Mouse (Mus musculus): ENCODE results near the gene Pigw.

The Pigw gene

DNA sequence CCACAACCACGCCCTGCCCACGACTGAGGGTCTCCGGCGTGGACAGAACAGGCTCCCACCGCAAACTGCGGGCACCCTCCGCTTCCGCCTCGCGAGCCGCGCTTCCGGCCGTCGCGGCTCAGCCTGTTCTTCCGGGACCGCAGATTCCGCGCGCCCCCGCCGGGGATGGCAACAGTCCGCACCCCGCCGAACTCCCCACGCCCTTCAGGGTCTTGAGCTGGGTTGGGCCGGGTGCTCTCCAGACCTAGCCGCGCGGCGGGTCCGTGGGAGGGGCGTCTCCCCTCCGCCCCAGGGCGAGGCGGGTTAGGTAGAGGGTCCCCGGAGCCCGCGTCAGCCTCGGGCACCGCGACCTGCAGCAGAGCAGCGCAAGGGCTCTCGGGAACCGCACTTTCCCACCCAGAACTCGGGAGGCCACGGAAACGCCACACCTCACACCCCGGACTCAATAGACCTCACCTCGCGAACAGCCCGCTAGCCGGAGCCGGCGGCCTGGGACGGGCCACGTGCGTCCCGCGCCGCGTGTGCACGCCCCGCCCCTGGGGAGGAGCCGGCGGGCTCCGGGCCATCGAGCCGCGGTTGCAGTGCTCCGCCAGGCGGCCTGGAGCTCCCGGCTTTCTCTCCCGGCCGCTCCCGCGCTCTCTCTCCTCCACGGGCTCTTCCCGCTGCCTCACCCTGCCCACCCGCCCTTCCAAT is at the start of gene Pigw, which contains the start of gene Myo19:
Gene Pigw, minus strand, starts transcription at position 514 of the 693 bp plus-strand sequence.
Gene Myo19, plus strand, starts transcription at position 377 of the 693 bp plus-strand sequence.
- peak; percentile 90 for DNase-seq (ENCODE audit: low spot score)

DNA sequence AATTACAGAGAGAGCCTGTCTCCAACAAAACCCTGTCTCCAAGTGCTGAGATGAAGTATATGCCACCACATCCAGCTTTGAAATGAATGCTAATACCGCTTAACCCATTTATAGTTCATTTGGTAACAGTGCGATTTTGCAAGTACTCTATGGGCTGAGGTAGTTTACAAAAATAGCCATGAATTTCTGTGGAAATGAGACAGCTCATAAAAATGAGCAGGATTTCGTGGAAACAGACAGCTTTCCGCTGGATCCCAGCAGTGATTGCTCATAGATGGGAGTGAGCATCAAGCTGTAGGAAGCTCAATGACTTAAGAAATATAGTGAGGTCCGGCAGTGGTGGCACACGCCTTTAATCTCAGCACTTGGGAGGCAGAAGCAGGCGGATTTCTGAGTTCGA is 40.9 kb upstream of the Pigw start:
- no peak for DNase-seq (ENCODE audit: low spot score)

DNA sequence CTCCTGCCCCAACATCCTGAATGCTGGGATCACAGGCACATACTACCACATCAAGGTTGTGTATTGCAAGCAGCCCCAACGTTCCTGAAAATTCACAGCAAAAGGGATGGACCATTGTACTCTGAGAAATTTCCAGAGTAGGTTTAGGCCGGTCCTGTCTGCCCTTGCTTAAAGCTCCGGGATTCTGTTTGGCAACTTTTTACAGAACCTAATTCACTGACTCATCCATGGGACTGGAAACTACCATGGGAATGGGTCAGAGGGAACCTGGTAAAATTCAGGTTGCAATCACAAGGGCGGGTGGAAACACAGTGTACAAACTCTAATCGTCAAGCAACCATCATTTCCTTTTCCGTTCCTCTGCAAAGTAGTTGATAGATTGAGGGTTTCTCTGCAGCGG is 39.9 kb upstream of the Pigw start:
- no peak for DNase-seq (ENCODE audit: low spot score)

DNA sequence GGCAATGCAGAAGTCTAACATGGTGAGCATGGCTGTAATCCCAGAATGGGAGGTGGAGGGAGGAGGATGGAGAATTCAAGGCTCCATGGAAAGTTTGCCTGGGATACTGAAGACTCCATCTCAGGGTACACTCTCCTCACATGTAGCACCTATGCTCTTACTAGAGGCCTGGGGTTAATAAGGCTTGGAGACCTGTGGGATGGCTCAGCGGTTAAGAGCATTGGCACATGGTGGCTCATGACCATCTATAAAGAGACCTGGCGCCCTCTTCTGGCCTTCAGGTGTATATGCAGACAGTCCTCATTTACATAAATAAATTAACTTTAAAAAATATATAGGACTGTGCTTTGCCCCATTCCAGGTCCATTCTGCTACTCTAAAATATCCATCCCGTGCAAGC is 39.2 kb upstream of the Pigw start:
- DNase-seq (ENCODE audit: low spot score), result peak; percentile 53

DNA sequence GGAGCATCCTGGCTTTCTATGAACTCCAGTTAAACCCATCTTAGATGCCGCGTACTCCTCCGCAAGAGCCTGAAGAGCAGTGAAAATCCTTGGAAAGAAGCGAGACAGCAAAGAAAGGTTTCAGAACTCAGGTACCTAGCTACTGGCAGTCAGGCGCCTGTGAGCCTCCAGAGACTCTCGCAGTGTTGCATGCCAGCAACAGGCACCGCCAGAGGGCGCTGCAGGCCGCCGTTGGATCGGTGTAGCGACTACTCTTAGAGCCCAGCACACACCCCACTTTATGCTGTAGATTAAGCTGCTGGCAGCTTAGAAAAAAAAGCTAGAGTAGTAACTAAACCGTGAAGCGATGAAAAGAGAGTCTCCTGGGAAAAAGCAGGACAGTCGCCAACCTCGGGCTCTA is 38.3 kb upstream of the Pigw start:
- peak; percentile 85 for DNase-seq (ENCODE audit: low spot score)

DNA sequence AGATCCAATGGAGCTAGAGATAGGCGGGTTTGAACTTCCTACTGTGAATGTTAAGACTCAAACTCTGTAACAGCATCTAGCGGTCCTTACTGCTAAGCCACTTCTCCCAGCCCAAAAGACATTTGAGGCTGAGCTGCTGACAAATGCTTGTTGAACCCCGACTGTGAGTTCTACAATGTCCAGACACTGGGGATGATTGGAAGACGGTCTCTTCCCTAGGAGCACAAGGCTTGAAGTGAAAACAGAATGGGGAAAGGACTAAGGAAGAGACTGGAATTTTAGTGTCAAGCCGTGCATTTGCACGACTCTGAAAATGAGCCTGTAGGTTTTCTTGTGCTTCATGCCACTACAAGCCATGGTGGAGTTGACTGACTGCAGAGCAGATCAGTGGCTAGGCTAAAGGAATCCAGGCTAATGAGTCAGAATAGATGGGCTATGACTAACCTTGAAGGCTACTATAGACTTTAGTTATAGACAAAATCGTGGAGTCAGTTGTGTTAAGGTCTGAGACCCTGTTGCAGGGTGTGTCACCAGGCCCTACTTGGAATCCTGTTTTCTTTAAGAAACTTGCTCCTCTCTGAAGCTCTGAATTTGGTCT is 36.7 kb upstream of the Pigw start:
- peak; percentile 23 for DNase-seq (ENCODE audit: low spot score)

DNA sequence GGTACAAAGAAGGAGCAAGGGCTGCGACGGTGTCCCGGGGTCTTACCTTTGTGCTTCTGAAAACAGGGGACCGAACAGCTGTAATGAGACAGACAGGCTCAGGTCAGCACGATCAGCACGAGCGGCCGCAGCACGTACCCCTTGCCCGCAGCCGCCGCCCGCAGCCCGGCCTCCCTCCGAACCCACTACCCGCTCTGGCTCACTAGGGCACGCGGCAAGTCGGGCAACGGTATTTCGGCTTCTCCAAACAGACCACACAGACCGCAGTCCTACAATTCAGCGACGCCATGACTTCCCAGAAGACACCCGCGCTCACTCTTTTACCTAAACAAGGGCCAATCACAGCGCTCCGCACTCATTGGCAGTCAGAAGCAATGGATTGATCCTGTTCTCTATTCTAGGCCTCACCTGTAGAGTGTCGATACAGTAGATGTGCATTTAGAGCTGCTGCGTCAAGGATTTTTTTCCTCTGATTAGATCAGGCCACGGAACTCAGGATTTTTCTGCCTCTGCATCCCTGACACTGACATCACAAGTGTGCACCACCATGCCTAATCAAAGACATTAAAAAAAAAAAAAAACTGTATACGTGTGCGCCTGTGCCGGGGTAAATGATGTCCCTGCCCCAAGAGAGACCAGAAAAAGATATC is 36.1 kb upstream of the Pigw start, which contains the start of gene Znhit3:
Gene Znhit3, minus strand, starts transcription at position 314 of the 650 bp plus-strand sequence.
- peak; percentile 93 for DNase-seq (ENCODE audit: low spot score)

DNA sequence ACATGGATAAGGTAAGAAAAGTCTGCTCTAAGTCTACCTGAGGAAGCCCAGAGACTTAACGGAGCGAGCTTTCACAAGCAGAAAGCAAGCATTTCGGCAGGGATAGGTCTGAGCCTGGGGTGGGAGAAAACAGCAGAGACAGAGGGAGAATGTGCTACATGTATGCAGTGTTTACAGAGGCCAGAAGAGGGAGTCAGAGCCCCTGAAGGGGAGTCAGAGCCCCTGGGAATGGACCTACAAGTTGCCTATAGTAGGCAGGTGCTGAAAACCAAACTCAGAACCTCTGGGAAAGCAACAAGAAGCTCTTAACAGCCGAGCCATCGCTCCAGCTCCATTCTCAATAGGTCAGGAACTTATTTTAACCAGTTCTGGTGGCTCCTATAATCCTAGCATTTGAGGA is 34.6 kb upstream of the Pigw start:
- DNase-seq (ENCODE audit: low spot score), result peak; percentile 18

DNA sequence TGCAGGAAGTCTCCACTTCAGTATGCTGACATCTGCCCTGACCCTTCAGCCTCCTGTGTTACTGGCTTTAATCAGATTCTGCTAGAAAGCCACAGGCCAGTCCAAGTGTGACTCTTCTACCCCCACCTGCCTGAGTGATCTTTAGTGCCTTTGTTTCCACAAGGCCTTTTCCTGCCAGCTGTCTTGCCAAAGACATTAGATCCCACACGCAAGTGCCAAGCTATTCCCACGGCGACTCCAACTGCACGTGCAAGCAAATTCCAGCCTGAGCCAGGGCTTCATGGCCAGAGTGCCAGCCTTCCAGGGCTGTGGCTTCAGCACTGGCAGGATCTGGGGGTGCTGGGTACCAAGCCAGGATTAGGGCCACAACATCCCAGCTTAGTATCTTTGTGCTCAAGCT is 30.3 kb upstream of the Pigw start:
- peak; percentile 42 for DNase-seq (ENCODE audit: low spot score)

DNA sequence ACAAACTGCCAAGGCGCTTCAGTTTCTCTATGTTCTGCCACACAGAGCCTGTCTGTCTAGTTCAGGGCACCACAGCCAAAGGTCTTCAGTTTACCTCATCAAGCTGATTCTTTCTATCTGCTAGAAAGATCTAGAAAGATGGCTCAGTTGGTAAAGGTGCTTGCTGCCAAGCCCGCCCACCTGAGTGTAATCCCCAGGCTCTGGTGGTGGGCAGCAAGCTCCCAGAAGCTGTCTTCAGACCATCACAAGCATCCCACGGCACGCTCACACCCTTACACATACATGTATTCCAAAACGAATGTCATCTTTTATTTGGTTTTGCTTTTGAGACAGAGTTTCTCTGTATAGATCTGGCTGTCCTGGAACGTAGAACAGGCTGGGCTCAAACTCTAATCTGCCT is 28.4 kb upstream of the Pigw start:
- no peak for DNase-seq (ENCODE audit: low spot score)

DNA sequence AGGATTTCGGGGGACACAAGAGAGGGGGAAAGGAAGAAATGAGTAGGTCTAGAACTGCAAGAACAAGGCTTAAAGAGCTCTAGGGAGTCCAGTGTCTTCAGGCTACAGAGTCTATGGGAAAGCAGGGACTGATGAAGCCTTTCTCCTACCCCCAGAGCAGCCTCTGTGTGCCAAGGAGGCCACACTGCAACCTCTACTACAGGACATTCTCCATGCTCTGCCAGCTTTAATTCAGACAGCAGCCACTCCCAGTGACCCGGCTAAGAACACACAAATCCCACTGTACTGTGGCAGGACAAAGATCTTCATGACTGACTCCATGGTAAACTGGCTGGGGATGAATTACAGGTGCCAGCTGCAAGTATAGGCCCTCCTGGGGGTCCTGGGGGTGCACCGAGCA is 27.0 kb upstream of the Pigw start:
- no peak for DNase-seq (ENCODE audit: low spot score)

DNA sequence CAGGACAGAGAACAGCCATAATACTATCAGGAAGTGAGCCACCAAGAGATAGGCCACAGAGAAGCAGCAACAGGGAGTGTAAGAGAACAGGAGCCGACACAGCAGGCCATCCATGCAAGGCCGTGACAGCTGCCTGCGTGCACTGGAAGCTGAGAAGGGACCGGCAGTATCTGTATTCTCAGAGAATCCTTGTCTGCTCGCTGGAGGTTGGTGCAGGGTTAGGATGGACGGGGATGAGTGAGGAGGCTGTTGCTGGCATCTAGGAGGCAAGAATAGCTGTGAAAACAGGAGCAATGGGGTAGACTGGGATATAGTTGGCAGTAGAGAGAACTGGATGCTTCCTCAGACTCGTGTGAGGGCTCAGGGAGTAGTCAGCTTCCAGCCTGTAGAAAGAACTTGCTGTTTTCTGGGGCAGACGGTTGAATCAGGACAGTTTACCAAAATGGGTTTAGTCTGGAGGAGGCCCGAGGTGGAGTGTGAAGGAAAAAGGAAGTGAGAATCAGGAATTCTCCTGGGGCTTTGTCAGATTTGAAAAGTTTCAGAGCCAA is 24.6 kb upstream of the Pigw start:
- no peak for DNase-seq (ENCODE audit: low spot score)

DNA sequence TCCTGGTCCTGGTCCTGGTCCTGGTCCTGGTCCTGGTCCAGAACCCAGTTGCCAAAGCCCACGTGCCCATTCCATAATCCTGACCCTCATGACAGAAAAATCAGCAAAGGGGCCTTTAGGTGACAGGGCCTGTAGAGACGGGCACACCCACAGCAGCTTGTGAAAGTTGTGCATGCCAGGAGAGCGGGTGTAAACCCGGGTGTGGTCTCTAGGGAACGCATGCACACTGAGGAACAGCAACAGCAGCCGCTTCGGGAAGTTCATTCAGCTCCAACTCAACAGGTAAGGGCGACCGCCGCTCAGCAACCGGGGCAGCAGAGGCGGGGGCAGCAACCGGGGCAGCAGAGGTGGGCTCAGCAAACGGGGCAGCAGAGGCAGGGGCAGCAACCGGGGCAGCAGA is 13.0 kb upstream of the Pigw start:
- DNase-seq (ENCODE audit: low spot score), result no peak

DNA sequence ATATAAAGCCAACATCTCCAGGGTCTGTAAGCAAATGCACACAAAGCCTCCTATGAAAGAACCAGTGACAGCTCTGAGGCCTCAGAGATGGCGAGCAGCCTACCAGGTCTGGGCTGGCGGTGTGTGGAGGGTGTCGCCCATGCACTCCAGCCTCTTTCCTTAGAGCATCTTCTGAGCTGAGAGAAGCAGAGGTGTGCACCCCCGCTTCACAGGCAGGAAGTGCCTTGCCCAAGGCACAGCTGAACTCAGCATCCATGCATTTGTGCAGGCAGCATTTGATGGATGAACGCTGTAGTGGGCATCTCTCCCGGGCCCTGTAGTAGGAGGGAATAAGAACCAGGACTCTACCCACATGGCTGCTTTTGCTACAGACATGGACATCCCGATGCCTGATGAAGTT is 11.6 kb upstream of the Pigw start:
- no peak for DNase-seq (ENCODE audit: low spot score)

DNA sequence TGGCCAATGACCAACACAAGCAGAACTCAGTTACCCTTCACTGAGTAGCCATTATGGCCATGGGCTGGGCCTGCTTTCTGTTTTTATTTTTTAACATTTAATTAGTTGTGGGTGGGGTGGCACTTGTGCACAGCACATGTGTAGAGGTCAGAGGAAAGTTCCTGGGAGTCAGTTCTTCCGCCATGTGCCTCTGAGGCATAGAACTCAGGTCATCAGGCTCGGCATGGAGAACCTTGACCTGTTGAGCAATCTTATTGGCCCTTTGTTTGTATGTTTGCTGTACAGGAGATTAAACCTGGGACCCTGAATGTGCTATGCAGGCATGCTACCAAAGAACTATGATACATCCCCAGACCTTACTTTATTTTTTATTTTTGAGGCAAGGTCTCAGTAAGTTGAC is 9.4 kb upstream of the Pigw start:
- no peak for DNase-seq (ENCODE audit: low spot score)

DNA sequence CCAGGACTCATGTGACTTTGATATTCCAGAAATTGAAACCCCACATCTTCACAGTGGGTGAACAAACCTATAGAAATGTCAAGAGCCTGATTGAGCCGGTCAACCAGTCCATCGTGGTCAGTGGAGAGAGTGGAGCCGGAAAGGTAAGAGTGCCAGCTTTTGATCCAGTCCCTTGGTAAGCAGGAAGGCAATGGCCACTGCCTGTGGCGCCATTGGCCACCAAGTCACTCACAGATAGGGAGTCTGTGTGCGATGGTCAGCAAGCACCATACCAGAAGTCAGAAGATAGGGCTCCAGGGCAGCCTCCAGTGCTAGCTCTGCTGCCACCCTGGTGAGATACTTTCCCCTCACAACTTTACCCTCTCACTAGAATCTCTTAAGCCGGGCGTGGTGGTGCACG is 7.9 kb upstream of the Pigw start:
- DNase-seq (ENCODE audit: low spot score), result no peak

DNA sequence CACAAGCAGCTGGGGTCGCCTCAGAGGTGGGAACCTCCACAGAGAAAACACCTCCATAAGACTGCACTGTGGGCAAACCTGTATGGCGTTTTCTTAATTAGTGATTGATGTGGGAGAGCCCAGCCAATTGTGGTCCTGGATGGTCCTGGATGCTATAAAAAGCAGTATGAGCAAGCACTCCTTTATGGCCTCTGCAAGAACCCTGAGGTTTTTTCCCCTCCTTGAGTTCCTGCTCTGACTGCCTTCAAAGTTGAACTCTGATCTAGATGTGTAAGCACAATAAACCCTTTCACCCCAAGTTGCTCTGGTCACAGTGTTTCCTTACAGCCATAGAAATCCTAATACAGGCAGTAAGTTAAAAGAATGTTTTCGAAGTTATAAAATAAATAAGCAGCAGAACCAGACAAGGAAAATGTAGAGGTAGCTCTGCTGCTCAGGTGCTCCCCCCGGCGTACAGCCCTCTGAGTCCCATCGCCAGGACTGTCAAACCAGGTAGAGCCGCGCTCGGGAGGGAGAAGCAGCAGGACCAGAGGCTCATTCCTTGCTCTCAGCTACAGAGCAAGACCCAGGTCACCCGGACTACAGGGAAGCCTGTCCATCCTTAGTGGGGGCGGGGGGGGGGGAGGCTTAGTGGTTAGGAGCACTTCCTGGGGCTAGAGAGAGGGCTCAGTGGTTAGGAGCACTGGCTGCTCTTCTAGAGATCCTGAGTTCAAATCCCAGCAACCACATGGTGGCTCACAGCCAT is 6.9 kb upstream of the Pigw start:
- DNase-seq (ENCODE audit: low spot score), result no peak

DNA sequence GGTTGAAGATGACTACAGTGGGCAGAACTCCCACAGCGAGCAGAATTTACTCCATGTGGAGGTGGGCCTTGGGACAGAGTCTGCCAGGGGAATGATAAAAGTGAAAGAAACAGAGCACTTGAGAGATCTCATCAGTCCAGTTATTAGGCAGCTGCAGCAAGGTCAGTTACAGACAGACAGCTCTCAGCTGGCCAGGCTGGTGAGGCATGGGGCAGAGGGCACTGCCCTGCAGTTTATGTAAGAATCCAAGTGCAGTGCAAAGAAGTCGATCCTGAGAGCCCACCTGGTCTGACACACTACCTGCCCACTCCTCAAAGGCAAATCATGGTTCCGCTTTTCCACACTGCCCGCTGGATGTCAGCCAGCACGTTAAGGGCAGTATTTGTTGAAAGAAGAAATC is 6.2 kb upstream of the Pigw start:
- DNase-seq (ENCODE audit: low spot score), result no peak

DNA sequence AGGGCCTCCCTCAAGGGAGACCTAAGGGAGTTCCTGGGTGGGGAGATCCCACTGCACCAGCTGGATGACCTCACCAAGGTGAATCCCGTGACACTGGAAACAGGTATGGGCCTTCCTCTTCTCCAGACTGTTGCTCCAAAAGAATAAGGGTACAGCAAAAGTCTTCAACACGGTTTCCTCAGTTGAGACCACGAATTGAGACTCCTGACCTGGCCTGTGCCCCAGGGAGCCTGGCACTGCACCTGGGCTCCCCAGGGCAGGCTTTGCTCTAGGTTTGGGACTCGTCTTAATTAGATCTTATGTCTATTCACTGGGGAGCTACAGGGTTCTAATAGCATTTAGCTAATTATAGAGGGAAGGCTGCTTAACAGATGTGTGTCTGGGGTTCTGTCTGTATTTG is 5.2 kb upstream of the Pigw start:
- DNase-seq (ENCODE audit: low spot score), result peak; percentile 20

DNA sequence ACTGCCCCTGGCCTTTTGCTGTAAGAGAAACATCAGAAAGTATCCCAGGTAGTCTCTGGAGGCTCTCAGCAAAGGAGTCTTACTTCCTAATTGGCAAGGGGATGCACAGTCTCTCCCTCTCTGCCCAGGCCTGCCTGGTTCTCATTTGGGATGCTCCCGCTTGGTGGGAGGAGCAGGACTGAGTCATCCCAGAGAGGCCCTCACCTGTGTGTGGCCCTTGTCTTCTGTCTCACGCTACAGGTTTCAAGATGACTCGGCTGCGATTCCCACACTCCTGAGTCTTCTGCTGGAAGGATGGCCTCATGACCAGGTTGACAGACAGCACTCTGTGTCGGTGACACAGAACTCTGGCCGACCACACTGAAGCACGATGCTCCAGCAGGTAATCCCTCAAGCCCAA is 2.3 kb upstream of the Pigw start:
- no peak for DNase-seq (ENCODE audit: low spot score)

DNA sequence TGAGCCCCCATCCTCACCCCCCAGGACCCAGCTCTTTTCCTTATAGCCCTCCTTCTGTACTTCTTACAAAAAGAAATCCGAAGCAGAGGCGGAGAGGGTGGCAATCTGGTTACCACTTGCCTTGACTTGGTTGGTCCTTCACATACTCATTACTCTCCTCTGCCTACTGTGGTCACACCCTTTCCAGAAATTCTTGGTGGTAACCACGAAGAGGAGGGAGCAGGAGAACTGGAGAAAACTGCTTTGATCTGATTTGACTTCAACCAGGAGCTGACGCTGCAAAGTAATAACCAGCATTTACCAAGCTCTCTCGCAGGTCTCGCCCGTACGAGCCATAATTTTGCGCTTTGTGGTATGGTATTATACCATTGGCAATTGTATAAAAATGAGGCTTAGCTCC is 886 bp upstream of the Pigw start:
- no peak for DNase-seq (ENCODE audit: low spot score)

DNA sequence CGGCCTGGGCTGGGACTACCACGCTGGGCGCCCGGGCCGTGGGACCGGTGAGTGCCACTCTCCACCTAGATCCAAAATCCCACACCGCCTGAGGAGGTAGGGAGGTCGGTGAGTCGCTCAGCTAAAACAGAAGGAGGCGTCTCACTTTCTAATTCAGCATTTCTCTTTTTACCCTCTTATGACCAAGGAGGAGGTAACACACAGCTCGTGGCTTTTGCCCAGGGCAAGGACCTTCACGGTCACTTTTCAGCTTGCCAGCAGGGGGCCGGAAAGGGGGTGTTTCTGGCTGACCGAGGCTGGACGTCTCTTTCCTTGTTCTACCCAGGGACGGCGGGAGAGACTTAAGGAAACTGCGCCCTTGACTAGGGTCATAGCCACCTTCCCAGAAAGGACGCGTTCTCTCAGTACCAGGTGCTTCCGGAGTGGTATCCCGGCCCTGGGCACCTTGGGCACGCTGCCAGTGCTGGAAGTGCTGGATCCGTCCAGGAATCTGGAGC is 428 bp upstream of the Pigw start:
- peak; percentile 78 for DNase-seq (ENCODE audit: low spot score)

Measured in MN1 (cell line).